Mouse (Mus musculus): Measurements from ENCODE around the gene Gm9958. TPM values are rescaled to one million over a fixed set of nuclear protein-coding genes. Genes with fewer than 3 reads are reported as not detected.

Gene Gm9958
- total RNA-seq, 2 experiments from 2014 or later, result 0.81 to 1.8 TPM

GRCm38 (mm10) chr5:90414142-90414924 is 47.3 kb downstream of the Gm9958 start:
- no peak for DNase-seq

GRCm38 (mm10) chr5:90414925-90415295 is 47.9 kb downstream of the Gm9958 start:
- DNase-seq, result no peak

Other genes with a start within 250 kb of the Gm9958 start
- 10 to 100 TPM; 17.0 to 18.9 TPM for gene Cox18, start 143.2 kb upstream of the Gm9958 start, total RNA-seq (2021)
- 10 to 100 TPM; 85.7 to 88.5 TPM for gene Ankrd17, start 627 bp upstream of the Gm9958 start, total RNA-seq (2021)
- gene Alb, start 93.7 kb downstream of the Gm9958 start, total RNA-seq (2021), result 1 to 10 TPM; 2.3 to 4.0 TPM
- gene Afp, start 123.5 kb downstream of the Gm9958 start, total RNA-seq (2021), result 1 to 10 TPM in 1 of 2 experiments, under 1 TPM in 1; 0.56 to 1.3 TPM
- not detected for gene Afm, start 151.7 kb downstream of the Gm9958 start, total RNA-seq (2021)
- not detected for gene 5830473C10Rik, start 193.9 kb downstream of the Gm9958 start, total RNA-seq (2021)

All from heart, postnatal 4 days (tissue).